Mouse (Mus musculus): ENCODE measurements around the gene Irf7. TPM values are rescaled to one million over a fixed set of nuclear protein-coding genes. Genes with fewer than 3 reads are reported as not detected.
"Not testable (repeated sequence)": the region's sequence is repeated elsewhere in the genome, so short reads cannot be mapped to it uniquely, and the experiment has no call there.

Irf7 gene
- total RNA-seq, 2 experiments from 2014 or later, result 7.9 to 8.4 TPM

- DNase-seq (ENCODE audit: low spot score in 2 of 2), result no peak
These were observed 10.3 kb upstream of the Irf7 start, which contains the start of gene Cdhr5 for GRCm38 (mm10) chr7:141276546-141276945. Gene Cdhr5, minus strand, starts transcription at chr7:141276786.

- DNase-seq (ENCODE audit: low spot score in 2 of 2), result no peak
These were observed 9.1 kb upstream of the Irf7 start for GRCm38 (mm10) chr7:141275356-141275755.

GRCm38 (mm10) chr7:141270631-141271030 is 4.3 kb upstream of the Irf7 start:
- DNase-seq (ENCODE audit: low spot score in 2 of 2), result no peak

- DNase-seq (ENCODE audit: low spot score in 2 of 2), result no peak
These were observed 2.9 kb upstream of the Irf7 start for GRCm38 (mm10) chr7:141269273-141269545.

GRCm38 (mm10) chr7:141268466-141269272 is 2.4 kb upstream of the Irf7 start:
- DNase-seq (ENCODE audit: low spot score in 2 of 2), result no peak

GRCm38 (mm10) chr7:141265411-141265738 is 906 bp downstream of the Irf7 start:
- DNase-seq (ENCODE audit: low spot score in 2 of 2), result no peak

- peak; percentile 40 to 45 for DNase-seq (ENCODE audit: low spot score in 2 of 2)
These were observed 1.4 kb downstream of the Irf7 start for GRCm38 (mm10) chr7:141264761-141265410.

GRCm38 (mm10) chr7:141264041-141264700 is 2.1 kb downstream of the Irf7 start:
- no peak for DNase-seq (ENCODE audit: low spot score in 2 of 2)

GRCm38 (mm10) chr7:141263640-141264039 is 2.6 kb downstream of the Irf7 start:
- DNase-seq (ENCODE audit: low spot score in 2 of 2), result no peak

GRCm38 (mm10) chr7:141261480-141261879 is 4.8 kb downstream of the Irf7 start:
- DNase-seq (ENCODE audit: low spot score in 2 of 2), result no peak

GRCm38 (mm10) chr7:141256159-141256558 is 10.1 kb downstream of the Irf7 start:
- DNase-seq (ENCODE audit: low spot score in 2 of 2), result no peak

- not testable (repeated sequence) for DNase-seq (ENCODE audit: low spot score in 2 of 2)
These were observed 15.8 kb downstream of the Irf7 start for GRCm38 (mm10) chr7:141250486-141250885.

GRCm38 (mm10) chr7:141231551-141231950 is 34.7 kb downstream of the Irf7 start:
- no peak for DNase-seq (ENCODE audit: low spot score in 2 of 2)

- no peak for DNase-seq (ENCODE audit: low spot score in 2 of 2)
These were observed 35.2 kb downstream of the Irf7 start for GRCm38 (mm10) chr7:141231111-141231510.

- no peak for DNase-seq (ENCODE audit: low spot score in 2 of 2)
These were observed 35.7 kb downstream of the Irf7 start for GRCm38 (mm10) chr7:141230570-141230969.

GRCm38 (mm10) chr7:141229702-141230101 is 36.6 kb downstream of the Irf7 start:
- DNase-seq (ENCODE audit: low spot score in 2 of 2), result no peak

GRCm38 (mm10) chr7:141228279-141229067 is 37.8 kb downstream of the Irf7 start, which contains the start of gene Phrf1:
Gene Phrf1, plus strand, starts transcription at chr7:141228784.
- peak; percentile 96 to 97 for DNase-seq (ENCODE audit: low spot score in 2 of 2)

GRCm38 (mm10) chr7:141227796-141228195 is 38.5 kb downstream of the Irf7 start:
- no peak for DNase-seq (ENCODE audit: low spot score in 2 of 2)

GRCm38 (mm10) chr7:141226535-141226934 is 39.7 kb downstream of the Irf7 start:
- no peak for DNase-seq (ENCODE audit: low spot score in 2 of 2)

- DNase-seq (ENCODE audit: low spot score in 2 of 2), result no peak
These were observed 43.5 kb downstream of the Irf7 start for GRCm38 (mm10) chr7:141222696-141223215.

GRCm38 (mm10) chr7:141222126-141222467 is 44.2 kb downstream of the Irf7 start:
- no peak for DNase-seq (ENCODE audit: low spot score in 2 of 2)

All from adrenal gland, adult 18-20 months (tissue).